Mouse (Mus musculus) urinary bladder, postnatal 25 days (tissue): ENCODE data around the gene Gm21294.
"Not testable (repeated sequence)": the region's sequence is repeated elsewhere in the genome, so short reads cannot be mapped to it uniquely, and the experiment has no call there.

Experiments used
- DNase-seq: peaks from one replicate; pipeline ENCODE4 v3.0.0; 2022; ENCODE audit warnings: low spot score

Gm21294 gene

DNA sequence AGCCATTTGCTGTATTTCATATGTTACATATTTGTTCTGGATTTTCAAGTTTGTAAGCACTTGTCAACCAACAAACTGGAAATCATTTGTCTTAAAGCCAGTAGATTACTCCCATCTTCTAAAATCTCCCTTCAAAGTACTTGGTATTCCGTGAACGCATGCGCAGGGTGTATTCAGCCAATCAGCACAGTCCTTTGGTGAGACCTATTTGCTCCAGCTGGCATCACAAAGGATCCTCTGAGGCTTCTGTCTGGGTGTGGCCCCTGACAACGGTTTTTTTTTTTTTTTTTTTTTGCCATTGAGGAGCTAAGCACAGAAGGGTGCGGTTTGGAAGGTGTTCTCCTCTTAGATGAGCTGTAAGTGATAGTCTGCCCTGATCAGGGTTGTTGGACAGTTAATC lies at the start of gene Gm21294:
Gene Gm21294, plus strand, starts transcription at position 301 of the 400 bp plus-strand sequence.
- not testable (repeated sequence) for DNase-seq

DNA sequence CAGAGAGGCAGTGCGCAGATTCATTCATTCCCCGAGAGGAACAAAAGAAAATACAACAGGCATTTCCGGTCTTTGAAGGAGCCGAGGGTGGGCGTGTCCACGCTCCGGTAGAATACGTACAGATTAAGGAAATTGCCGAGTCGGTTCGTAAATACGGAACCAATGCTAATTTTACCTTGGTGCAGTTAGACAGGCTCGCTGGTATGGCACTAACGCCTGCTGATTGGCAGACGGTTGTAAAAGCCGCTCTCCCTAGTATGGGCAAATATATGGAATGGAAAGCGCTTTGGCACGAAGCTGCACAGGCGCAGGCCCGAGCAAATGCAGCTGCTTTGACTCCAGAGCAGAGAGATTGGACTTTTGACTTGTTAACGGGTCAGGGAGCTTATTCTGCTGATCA lies 73.6 kb downstream of the Gm21294 start:
- not testable (repeated sequence) for DNase-seq
